Mouse (Mus musculus) mouse trophoblast stem cell (cell line): Measurements from ENCODE around the gene Kcnab3.

ENCODE experiments used
- in situ Hi-C, 2 experiments: fragments of 300-500 bp; cut with MseI, MboI; formaldehyde crosslinking; loops; 2 replicates in 1 of 2; 3 replicates in 1 of 2; pipeline ENCODE4 v1.15.1; 2025

The Kcnab3 gene

DNA sequence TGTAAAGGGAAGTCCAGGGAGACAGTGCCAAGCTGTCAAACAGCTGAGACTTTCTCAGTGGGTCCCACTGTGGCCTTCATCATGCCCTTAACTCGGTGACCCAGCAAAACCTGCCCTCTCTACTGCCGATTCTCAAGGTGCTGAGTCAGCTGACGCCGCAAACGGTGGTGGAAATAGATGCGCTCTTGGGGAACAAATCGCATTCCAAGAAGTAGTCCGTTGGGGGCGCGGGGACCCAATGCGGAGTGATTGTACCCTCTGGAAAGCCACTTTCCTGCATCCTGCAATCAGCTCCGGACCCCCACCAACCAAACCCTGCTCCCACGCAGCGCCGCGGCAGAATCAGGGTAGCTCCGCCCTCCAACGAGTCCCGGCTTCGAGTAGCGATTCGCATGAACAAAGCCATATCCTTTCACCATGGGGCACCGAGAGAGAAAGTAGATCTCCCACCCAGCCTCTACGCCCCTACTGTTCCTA, 5.9 kb downstream of the Kcnab3 start:
- in situ Hi-C loops = no loop called here

GRCm38 (mm10) chr11:69332713-69333253, 6.7 kb downstream of the Kcnab3 start:
- in situ Hi-C loops = no loop called here

DNA sequence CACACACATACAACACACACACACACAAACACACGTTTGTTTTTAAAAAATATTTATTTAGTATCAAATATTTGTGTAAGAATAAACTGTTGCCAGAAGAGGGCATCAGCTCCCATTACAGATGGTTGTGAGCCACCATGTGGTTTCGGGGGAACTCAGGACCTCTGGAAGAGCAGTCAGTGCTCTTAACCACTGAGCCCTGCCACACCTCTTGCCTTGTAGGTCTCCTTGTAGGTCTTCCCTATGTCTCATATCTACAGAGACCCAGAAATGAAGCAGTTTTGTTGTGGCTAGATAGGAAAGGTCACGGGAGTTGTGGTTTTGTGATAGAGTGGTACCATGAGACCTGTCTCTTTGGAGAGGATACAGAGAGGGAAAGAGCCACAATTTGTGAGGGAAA, 7.9 kb downstream of the Kcnab3 start:
- in situ Hi-C loops = no loop called here

- in situ Hi-C loops = no loop called here
Measured at GRCm38 (mm10) chr11:69334796-69335195, 8.7 kb downstream of the Kcnab3 start.

DNA sequence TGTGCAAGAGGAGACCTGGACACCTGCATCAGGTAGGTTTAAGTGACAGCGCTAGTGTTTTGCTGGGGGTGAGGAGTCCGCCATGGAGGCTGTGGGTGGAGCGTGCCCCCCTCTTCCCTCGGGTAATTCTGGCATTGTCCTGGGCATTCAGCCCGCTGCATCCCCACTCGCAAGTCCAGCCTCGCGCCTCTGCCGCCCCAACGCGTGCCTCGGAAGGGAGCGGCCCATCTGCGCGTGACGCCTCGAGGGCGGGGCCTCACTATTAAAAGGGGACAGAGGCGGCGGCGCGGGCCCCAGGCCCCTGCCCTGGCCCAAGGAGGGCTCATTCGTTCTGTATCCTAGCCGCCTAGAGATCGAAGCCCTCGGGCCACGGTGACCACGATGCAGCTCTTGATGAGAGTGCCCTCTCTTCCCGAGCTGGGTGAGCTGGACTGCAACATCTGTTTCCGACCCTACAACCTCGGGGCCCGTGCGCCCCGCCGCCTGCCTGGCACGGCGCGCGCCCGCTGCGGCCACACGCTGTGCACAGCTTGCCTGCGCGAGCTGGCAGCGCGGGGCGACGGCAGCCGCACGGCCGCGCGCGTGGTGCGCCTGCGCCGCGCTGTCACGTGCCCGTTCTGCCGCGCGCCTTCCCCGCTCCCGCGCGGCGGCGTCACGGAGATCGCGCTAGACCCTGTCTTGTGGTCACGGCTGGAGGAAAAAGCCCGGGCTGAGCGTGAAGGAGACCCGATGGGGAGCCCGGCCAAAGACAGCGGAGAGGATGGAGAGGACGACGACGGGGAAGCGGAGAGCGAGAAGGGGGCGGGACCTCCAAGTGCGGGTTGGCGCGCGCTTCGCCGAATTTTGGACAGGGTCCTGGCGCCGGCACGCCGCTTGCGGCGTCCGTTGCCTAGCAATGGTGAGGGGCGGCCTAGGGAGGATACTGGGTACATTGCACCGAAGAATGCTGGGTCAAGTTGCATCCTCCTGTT, 14.4 kb downstream of the Kcnab3 start, which contains the start of gene Rnf227:
Gene Rnf227 (plus strand): TSS at position 301 of the 971 bp plus-strand sequence.
- in situ Hi-C loops = no loop called here

GRCm38 (mm10) chr11:69346441-69346840, 20.4 kb downstream of the Kcnab3 start:
- in situ Hi-C loops = no loop called here

GRCm38 (mm10) chr11:69356544-69356943, 30.5 kb downstream of the Kcnab3 start:
- in situ Hi-C loops = no loop called here

GRCm38 (mm10) chr11:69357690-69358089, 31.6 kb downstream of the Kcnab3 start:
- in situ Hi-C loops = no loop called here

- in situ Hi-C loops = no loop called here
Measured at GRCm38 (mm10) chr11:69362021-69362420, 36.0 kb downstream of the Kcnab3 start.

GRCm38 (mm10) chr11:69362479-69362878, 36.4 kb downstream of the Kcnab3 start:
- in situ Hi-C loops = no loop called here

- in situ Hi-C loops = no loop called here
Measured at GRCm38 (mm10) chr11:69364376-69364775, 38.3 kb downstream of the Kcnab3 start.

DNA sequence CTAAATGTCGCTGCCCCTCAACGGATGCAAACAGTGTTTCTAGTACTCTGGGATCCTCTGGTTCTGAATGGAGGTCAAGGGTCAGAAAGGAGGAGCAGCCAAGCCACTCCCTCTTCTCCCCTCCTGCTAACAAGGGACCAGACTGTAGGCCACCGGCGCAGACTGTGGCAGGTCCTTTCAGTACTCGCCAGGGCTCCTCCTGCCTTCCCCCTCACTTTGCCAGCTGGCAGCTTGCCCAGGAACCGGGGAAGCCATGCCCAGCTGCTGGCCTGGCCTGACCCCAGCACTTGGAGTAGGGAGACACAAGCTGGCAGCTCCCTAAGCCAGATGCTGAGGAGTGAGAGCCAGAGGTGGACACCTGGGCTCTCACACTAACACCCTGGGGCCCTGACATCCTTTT, 38.9 kb downstream of the Kcnab3 start:
- in situ Hi-C loops = no loop called here

DNA sequence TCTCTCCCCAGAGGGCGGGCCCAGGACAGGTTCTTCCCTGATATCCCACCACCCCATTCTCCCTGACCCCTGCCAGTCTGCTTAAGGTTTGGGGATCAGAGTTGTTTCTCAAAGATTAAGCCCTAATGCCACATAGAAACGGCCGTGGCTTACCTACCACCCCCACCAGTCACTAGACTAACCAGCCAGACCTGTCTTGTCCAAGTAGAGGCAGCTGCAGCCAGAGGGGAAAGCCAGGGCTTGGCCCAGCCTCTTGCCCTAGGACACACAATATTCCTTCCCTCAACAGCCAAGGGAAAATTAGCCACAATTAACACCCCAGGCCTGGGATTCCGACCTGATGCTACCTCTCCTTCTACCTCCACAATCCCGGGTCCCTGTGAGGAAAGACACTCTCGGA, 39.7 kb downstream of the Kcnab3 start:
- in situ Hi-C loops = no loop called here

- in situ Hi-C loops = no loop called here
Measured at GRCm38 (mm10) chr11:69366157-69366854, 40.2 kb downstream of the Kcnab3 start.

GRCm38 (mm10) chr11:69366855-69367615, 41.0 kb downstream of the Kcnab3 start:
- in situ Hi-C loops = no loop called here

- in situ Hi-C loops = no loop called here
Measured at GRCm38 (mm10) chr11:69367616-69368355, 41.7 kb downstream of the Kcnab3 start.

DNA sequence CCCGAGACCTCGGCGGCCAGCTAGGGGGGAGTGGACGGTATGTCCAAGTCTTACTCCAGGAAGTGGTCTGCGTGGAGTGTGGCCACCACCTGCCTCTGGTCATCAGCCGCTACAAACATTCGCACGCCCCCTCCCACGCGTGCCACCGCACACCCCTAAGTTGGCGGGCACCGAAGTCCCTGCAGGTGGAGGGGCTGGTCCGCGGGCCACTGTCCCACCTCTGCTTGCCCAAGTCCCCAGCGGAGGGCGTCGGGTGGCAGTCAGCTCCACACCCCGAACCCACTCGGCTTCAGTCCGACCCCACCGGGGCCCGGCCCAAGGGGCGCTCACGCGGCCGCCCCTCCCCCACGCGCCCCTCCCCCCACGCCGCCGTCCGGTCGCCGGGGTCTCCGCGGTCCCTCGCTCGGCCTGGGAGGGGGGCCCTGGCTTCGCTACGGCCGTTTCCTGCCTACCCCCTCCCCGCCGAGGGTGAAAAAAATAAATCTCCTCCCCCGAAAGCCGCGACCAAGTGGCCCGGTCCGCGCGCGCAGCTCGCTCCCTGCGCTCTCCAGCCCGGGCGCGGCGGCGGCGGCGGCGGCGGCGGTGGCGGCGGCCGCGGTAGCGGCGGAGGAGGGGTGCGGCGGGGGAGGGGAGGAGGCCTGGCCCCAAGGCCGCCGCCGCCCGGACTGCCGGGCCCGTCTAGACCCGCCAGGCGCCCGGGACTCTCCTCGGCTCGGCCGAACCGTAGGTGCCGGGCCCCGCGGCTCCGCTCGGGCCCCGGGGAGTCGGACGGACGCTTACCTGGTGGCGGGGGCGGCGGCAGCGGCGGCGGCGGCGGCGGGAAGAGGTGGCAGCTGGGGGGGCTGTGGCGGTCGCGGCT, 42.5 kb downstream of the Kcnab3 start:
- in situ Hi-C loops = no loop called here

DNA sequence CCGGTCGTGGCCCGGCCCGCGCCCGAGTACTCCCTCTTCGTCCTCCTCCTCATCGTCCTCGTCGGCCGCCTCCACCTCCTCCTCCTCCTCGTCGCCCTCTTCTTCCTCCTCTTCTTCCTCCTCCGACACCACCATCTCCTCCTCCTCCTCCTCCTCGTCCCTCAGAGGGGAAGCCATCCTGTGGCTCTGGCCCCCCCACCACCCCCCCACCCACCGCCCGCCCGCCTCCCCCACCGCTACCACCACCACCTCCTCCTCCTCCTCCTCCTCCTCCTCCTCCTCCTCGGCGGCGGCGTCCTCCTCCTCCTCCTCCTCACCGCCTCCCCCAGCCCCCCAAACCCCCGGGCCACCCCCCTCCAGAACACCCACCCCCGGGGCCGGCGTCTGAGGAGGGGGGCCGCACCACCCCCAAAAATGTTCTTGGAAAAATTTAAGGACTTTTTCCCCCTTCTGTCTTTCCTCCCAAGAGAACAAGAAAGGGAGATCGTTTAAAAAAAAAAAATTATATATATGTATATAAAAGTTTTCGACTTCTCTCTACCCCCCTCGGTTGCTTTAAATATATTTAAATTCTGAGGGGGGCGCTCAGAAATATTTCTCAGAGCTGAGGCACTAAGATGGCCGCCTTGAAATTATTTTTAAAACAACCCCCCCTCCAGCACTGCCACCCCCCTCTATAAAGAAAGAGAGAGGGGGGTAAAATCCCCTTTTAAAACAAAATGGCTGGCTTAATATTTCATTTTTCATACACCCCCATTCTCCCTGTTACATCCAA, 43.3 kb downstream of the Kcnab3 start, which contains the start of gene Chd3:
Gene Chd3 (minus strand): TSS at position 192 of the 775 bp plus-strand sequence.
- in situ Hi-C loops = no loop called here
